Mouse (Mus musculus) forebrain, postnatal 0 days (tissue): ENCODE measurements around the gene Arhgef11. TPM values are rescaled to one million over a fixed set of nuclear protein-coding genes. Genes with fewer than 3 reads are reported as not detected.

ENCODE experiments used
- ATAC-seq: fragments of 200-750 bp; cut with Nextera tagmentation; 2 replicates; pipeline ENCODE4 v1.8.0; 2017; ENCODE audit warnings: mild to moderate bottlenecking, moderate library complexity
- DNase-seq: peaks from one replicate; pipeline ENCODE4 v3.0.0-alpha.2; 2015
- H3K27ac ChIP-seq: fragments of 300-500 bp; sonication (generic); 2 replicates; pipeline ENCODE4 v1.5.1; 2014; ENCODE audit warnings: low read depth, mild to moderate bottlenecking, antibody characterized with exemption, low read length, moderate library complexity, mixed read lengths
- H3K27me3 ChIP-seq: fragments of 300-500 bp; sonication (generic); 2 replicates; pipeline ENCODE4 v1.6.1; 2014; ENCODE audit warnings: mild to moderate bottlenecking, low read length, mixed read lengths; ENCODE audit not compliant: insufficient read depth
- H3K36me3 ChIP-seq: fragments of 300-500 bp; sonication (generic); 2 replicates; pipeline ENCODE4 v1.6.1; 2014; ENCODE audit warnings: mild to moderate bottlenecking, moderate library complexity; ENCODE audit not compliant: insufficient read depth
- H3K4me1 ChIP-seq: fragments of 300-500 bp; sonication (generic); 2 replicates; pipeline ENCODE4 v1.6.1; 2014; ENCODE audit warnings: antibody characterized with exemption; ENCODE audit not compliant: insufficient read depth
- H3K4me2 ChIP-seq: fragments of 300-500 bp; sonication (generic); 2 replicates; pipeline ENCODE4 v1.6.1; 2014; ENCODE audit warnings: low read depth, mild to moderate bottlenecking, moderate library complexity
- H3K4me3 ChIP-seq: fragments of 300-500 bp; sonication (generic); 2 replicates; pipeline ENCODE4 v1.5.1; 2014; ENCODE audit warnings: low read depth, low read length, mixed read lengths
- H3K9ac ChIP-seq: fragments of 300-500 bp; sonication (generic); 2 replicates; pipeline ENCODE4 v1.6.1; 2014; ENCODE audit warnings: mild to moderate bottlenecking
- H3K9me3 ChIP-seq: fragments of 300-500 bp; sonication (generic); 2 replicates; pipeline ENCODE4 v1.6.1; 2016; ENCODE audit warnings: low read length
- CTCF ChIP-seq: sonication (generic); IDR thresholded peaks from 2 replicates; pipeline ENCODE4 v1.5.1; 2016; ENCODE audit warnings: antibody characterized with exemption, control low read depth, low read depth
- WGBS: fragments of 180-500 bp; shearing (Covaris S2); extraction: QIAGEN DNeasy Blood & Tissue Kit; methylation state at CpG from one replicate; pipeline ENCODE4 v1.1.7; 2014; 5-methylcytosine and 5-hydroxymethylcytosine counted together
- polyA plus RNA-seq: library from polyadenylated mRNA; unstranded; fragments of >200 nt; fragmentation: Nextera tagmentation; extraction: Ambion mirVana; gene quantifications from 2 replicates; pipeline ENCODE4 v1.2.1, GENCODE M21; 2015
- total RNA-seq: library from RNA; depleted of rRNA; stranded (reverse); fragments of >200 nt; gene quantifications from 2 replicates; pipeline ENCODE4 v1.2.3, GENCODE M21; 2014

The Arhgef11 gene
- total and polyA plus RNA-seq, 2 experiments from 2014 or later, result 10.7 to 52.6 TPM

DNA sequence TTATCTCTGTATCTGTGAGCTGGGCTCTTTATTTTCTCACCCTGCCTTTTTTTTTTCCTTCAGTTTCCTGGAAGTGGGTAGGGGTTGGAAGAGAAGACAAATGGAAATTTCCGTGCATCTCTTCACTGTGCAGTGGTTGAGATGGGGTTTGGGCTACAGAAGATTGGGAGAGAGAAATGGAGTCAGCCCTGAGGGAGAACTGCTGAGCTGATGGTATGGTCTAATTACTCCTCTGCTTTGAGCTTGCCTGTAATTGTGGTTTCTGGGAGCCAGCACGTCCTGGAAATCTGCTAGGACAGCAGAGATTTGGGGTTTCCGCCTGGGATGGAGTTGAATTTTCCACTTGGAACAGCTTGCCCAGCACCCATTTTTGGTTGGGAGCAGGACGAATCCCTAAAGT, 43.1 kb downstream of the Arhgef11 start:
- no peak for TF ChIP-seq CTCF
- no peak overlapping the region for H3K9ac ChIP-seq
- no peak overlapping the region for H3K4me2 ChIP-seq
- no peaks in the 10 kb centered on the region for H3K36me3 ChIP-seq
- WGBS, result 83% methylated on average over 4 of the region's 4 CpGs
- no peak for ATAC-seq
- H3K4me1 ChIP-seq, result 0 out of 2 replicates have a peak, but pooled peaks cover under 1% of the 10 kb centered on the region
- H3K4me3 ChIP-seq, result no peak overlapping the region
- no peak for DNase-seq
- no peaks in the 10 kb centered on the region for H3K9me3 ChIP-seq
- H3K27ac ChIP-seq, result 0 out of 2 replicates have a peak overlapping the region, but pooled peaks have one; percentile 29
- H3K27me3 ChIP-seq, result no peaks in the 10 kb centered on the region

DNA sequence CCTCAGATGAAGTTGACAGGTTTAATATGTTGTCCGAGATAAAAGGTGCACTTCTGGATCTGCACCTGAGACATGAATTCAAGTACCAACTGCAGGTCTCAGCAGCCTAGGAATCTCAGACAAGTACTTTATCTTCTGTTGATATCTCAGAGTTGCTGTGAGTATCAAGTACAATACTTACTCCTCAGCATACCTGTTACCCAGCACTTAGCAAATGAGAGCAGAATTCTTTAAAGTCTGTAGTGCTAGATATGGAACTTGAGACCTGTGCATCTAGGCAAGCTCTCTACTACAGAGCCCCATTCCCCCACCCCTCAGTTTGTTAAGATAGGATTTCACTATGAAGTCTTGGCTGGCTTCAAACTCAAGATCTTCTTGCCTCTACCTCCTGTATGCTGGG, 43.9 kb downstream of the Arhgef11 start:
- H3K27me3 ChIP-seq, result no peaks in the 10 kb centered on the region
- H3K9ac ChIP-seq, result no peak overlapping the region
- H3K27ac ChIP-seq, result no peak overlapping the region
- 91% methylated on average over 1 of the region's 1 CpGs for WGBS
- H3K9me3 ChIP-seq, result no peaks in the 10 kb centered on the region
- H3K36me3 ChIP-seq, result no peaks in the 10 kb centered on the region
- no peak overlapping the region for H3K4me2 ChIP-seq
- TF ChIP-seq CTCF, result no peak
- H3K4me3 ChIP-seq, result no peak overlapping the region
- DNase-seq, result no peak
- ATAC-seq, result no peak
- H3K4me1 ChIP-seq, result no peaks in the 10 kb centered on the region

DNA sequence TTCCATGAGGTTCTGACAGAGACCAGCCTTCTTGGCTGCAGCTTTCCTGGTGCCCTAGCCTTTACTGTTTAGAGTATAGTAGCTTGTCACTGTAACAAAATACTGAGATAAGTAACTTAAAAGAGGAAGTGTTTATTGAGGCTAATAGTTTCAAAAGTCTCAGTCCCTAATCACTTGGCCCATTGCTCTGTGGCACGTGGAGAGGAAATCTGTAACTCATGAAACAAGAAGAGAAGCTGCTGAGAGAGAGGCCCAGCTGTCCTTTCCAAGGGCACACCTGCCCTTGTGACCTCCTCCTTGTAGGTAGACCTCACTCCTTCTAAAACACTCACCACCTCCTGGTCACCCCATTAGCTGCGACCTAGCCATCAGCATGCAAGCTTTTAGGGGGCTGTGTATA, 101.2 kb downstream of the Arhgef11 start:
- WGBS, result 94% methylated on average over 2 of the region's 2 CpGs
- Histone ChIP-seq H3K4me1 (no peaks in the 10 kb centered on the region), H3K36me3 (peaks cover 80% of the 10 kb centered on the region), H3K27ac (no peak overlapping the region), H3K9ac (no peak overlapping the region), H3K4me3 (no peak overlapping the region), H3K27me3 (no peaks in the 10 kb centered on the region), H3K9me3 (no peaks in the 10 kb centered on the region), H3K4me2 (no peak overlapping the region)
- TF ChIP-seq CTCF, result no peak
- no peak for ATAC-seq
- DNase-seq, result no peak

DNA sequence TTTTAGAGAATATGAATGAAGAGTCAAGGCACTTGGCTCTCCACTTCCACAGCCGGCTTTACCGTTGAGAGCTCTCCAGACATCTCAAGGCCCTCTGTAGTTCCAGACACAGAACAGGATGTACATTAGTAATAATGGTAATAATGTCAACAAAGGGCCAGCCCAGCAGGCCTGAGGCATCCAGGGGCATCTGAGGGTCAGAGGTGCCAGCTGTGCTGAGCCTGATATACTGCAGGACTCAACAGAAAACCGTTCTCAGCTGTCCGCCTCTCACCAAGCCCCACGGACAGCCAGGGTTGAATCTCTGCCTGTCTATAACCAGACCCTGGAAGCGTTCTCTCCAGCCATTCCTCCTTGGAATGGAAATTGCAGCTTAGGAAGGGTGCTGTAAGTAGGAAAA, 107.2 kb downstream of the Arhgef11 start:
- no peak overlapping the region for H3K4me2 ChIP-seq
- TF ChIP-seq CTCF, result no peak
- 91% methylated on average over 6 of the region's 6 CpGs for WGBS
- no peak for DNase-seq
- no peaks in the 10 kb centered on the region for H3K4me1 ChIP-seq
- no peaks in the 10 kb centered on the region for H3K9me3 ChIP-seq
- no peaks in the 10 kb centered on the region for H3K27me3 ChIP-seq
- no peak overlapping the region for H3K27ac ChIP-seq
- no peak for ATAC-seq
- no peak overlapping the region for H3K9ac ChIP-seq
- no peak overlapping the region for H3K4me3 ChIP-seq
- peaks cover 89% of the 10 kb centered on the region for H3K36me3 ChIP-seq

DNA sequence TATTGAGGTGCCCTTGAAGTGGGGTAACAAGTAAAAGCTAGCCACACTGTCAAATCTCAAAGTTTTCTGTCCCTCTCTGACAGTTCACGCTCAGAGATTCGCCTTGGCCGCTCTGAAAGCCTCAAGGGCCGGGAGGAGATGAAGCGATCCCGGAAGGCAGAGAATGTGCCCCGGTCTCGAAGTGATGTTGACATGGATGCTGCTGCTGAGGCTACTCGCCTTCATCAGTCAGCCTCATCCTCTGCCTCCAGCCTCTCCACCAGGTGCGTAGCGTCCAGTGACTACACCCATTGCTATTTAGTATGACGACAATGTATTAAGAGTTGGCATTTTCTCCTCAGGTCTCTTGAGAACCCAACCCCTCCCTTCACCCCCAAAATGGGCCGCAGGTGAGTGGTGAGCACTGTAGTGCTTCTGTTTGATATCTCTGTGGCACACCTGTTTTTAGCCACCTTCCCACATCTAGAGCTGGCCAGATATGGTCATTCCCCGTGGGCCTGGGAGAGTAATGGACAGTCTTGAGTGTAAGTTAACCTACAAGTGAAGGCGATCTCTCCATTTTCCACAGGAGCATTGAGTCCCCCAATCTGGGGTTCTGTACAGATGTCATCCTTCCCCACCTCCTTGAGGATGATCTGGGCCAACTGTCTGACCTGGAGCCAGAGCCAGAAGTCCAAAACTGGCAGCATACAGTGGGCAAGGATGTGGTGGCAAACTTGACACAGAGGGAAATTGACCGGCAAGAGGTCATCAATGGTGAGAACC, 108.2 kb downstream of the Arhgef11 start:
- no peak overlapping the region for H3K4me3 ChIP-seq
- no peak for TF ChIP-seq CTCF

DNA sequence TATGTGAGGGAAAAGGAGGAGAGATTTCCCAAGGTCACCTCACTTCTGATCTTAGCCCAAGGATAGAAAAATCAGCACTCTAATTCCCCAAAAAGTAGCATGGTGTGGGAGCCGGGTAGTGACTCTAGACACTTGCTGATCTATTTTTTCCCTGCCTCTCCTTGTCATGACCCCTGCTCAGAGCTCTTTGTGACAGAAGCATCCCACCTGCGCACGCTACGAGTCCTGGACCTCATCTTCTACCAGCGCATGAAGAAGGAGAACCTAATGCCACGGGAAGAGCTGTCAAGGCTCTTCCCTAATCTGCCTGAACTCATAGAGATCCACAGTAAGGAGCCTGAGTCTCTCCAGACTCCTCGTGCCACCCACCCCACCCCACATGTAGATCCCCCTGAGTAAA, 108.8 kb downstream of the Arhgef11 start:
- no peaks in the 10 kb centered on the region for H3K9me3 ChIP-seq
- TF ChIP-seq CTCF, result no peak
- no peak overlapping the region for H3K4me2 ChIP-seq
- 97% methylated on average over 7 of the region's 7 CpGs for WGBS
- DNase-seq (no peak), ATAC-seq (no peak)
- H3K27ac ChIP-seq, result no peak overlapping the region
- H3K36me3 ChIP-seq, result peaks cover 93% of the 10 kb centered on the region
- no peaks in the 10 kb centered on the region for H3K27me3 ChIP-seq
- no peak overlapping the region for H3K4me3 ChIP-seq
- no peaks in the 10 kb centered on the region for H3K4me1 ChIP-seq
- no peak overlapping the region for H3K9ac ChIP-seq

More for the DNA sequence above, 108.2 kb downstream of the Arhgef11 start:
- 99% methylated on average over 16 of the region's 16 CpGs for WGBS
- DNase-seq (no peak), ATAC-seq (no peak)
- Histone ChIP-seq H3K27me3 (no peaks in the 10 kb centered on the region), H3K9me3 (no peaks in the 10 kb centered on the region), H3K4me1 (no peaks in the 10 kb centered on the region), H3K27ac (no peak overlapping the region), H3K9ac (no peak overlapping the region), H3K36me3 (peaks cover 93% of the 10 kb centered on the region), H3K4me2 (no peak overlapping the region)

DNA sequence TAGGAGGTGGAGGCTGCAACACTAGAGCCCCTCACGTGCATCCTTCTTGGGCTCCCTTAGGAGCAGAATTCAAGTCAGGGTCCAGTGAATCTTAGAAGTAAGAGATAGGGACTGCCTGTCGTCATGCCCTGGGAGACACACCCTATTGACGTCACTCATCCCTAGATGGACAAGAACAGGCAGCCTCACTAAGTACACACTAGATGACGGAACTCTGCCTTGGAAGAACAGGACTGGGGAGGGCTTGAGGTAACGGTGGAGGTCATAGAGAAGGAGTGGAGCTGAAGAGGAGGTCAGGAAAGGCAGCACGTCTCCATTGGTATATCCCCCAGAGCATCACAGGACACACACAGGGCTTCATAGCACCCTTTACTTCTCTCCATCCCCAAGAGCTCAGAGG, 111.3 kb downstream of the Arhgef11 start:
- no peak for DNase-seq
- Histone ChIP-seq H3K4me2 (no peak overlapping the region), H3K27ac (no peak overlapping the region), H3K27me3 (no peaks in the 10 kb centered on the region), H3K9me3 (no peaks in the 10 kb centered on the region), H3K4me3 (no peak overlapping the region), H3K36me3 (peaks cover 93% of the 10 kb centered on the region), H3K4me1 (no peaks in the 10 kb centered on the region), H3K9ac (no peak overlapping the region)
- no peak for ATAC-seq
- WGBS, result 95% methylated on average over 6 of the region's 6 CpGs
- TF ChIP-seq CTCF, result no peak
